Mouse (Mus musculus) left cerebral cortex, postnatal 10 days (tissue): ENCODE data around the gene Cnpy1. TPM values are rescaled to one million over a fixed set of nuclear protein-coding genes. Genes with fewer than 3 reads are reported as not detected.

Source experiments
- DNase-seq, 2 experiments: peaks; one replicate each; pipeline ENCODE4 v3.0.0; 2021 to 2022; ENCODE audit warnings: low spot score in 2 of 2, mixed read lengths in 1 of 2; ENCODE audit errors: extremely low spot score in 1 of 2
- intact Hi-C: fragments of 180-260 bp; cut with DNase I; formaldehyde crosslinking; loops from one replicate; pipeline ENCODE4 v1.15.1; 2025
- total RNA-seq, 2 experiments: library from RNA; stranded (reverse); gene quantifications; 2 replicates each; pipeline ENCODE4 v1.2.3; 2021

The Cnpy1 gene
- total RNA-seq, 2 experiments from 2014 or later: 0.17 to 0.20 TPM

DNA sequence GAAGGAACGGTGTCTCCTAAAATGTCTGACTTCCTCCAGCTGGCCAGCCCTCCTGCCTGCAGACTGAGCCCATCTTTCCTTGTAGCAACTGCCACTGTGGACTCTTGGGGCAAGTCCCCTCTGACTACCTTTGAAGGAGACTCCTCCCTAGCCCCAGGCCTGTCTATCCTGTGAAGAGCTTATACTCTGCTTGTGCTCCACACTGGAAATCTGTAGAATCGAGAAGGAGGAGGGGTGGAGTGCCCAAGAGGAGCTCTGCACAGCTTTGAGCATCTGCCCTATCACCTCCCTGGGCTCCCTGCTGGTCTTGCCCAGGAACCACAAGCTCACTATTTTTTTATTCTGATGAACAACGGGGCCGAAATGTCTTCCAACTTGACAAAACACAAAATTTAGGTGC is 485 bp downstream of the Cnpy1 start:
- no peak for DNase-seq
- intact Hi-C loops: no loop called here

DNA sequence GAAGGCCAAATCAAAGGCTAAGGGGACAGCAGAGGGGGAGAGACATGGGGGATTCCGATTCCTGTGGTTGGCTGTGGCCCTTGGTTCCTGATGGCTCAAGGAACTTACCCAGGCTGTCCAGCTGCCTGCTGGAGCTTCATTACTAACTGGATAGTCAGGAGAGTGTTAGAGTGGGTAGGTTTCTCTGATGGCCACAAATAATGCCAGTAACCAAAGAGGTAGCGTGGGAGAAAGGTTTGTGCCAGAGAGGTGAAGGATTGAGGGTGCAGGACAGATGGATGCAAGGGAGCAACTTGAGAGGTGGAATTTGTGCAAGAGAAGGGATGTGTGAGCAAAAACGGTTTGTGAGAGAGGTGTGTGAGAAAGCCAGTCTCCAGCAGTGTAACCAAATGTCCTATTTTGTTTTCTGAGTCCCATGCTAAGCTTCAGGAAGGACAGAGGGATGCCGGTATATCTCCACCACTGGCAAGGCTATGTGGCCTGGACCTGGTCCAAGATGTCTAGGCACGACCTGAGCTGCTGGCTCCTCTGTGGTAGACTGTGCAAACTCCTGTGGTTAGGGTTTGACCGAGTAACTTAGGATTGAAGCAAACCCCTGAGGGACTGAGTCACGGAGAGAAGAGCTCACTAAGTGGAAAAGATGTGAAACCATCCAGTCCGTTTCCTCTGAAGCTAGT is 2.0 kb downstream of the Cnpy1 start:
- intact Hi-C loops: no loop called here
- no peak for DNase-seq

DNA sequence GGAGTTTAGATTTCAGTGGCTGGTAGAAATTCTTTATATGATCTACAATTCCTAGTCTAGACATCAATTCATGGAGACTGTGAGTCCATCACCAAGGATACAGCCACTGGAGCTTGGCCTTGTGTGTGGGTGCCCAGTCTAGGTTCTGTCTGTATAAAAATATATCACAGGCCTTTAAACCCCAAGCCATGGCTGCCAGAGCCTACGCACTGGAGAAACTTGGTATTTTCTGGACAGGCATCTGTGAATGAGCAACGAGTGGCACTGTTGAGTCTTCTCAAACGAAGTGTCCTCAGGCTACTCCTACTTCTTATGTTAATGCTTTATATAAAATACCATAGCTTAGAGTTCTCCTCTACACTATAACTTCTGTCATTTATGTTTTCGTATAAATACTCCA is 4.2 kb downstream of the Cnpy1 start:
- intact Hi-C loops: no loop called here
- no peak for DNase-seq

DNA sequence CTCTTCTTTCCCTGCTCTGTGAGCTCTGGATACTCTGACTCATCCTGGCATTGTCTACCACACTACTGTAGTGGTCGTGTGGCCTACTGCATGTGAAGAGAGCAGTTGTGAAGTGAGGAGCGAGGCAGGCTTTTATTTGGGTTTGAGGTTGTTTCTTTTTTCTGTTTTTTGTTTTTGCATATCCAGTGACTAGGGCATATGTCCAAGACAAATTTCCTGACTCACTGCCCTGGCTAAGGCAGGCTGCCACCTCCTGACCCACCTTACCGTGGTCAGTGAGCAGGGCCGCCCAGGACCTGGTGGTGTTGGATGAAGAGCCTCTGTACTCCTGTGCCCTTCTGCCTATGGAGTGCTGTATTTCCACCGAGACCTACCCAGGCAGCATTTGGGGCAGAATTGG is 5.8 kb downstream of the Cnpy1 start:
- DNase-seq: no peak
- intact Hi-C loops: no loop called here

DNA sequence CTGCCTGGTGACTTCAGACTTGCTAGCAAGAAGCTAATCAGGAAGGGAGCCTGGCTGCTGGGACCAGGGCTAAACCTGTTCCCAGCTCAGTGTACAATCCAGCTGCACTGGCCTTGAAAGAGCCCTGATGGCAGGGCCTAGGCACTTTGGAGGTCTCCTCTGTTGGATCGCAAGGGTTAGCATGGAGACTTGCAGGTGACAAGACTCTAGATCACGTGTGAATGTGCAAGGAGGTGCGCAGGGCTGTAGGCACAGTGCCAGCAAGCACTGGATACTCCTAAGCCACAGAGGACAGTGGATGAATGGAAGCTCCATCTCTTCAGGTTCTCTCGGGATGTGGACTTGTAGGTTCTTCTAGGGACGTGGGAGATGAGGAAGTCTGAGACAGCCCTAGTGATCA is 6.7 kb downstream of the Cnpy1 start:
- DNase-seq: no peak

DNA sequence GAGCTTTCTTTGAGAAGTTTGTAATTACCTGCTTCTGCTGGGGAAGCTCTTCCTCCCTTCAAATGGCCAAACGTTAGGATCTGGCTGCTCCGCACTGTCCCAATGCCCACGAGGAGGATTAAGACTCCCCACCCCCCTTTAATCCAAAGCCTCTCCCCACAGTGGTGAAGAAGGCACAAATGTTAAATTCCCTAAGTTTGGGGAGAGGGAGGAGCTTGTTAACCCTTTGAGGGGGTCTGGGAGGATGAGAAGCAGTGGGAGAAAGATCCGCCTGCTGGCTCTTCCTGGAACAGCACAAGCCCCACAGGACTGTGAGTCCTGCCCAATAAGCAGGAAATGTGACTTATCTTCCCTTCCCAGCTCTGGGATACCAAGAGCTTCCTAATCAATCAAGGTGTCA is 7.5 kb downstream of the Cnpy1 start:
- no peak for DNase-seq

More for the DNA sequence above, 6.7 kb downstream of the Cnpy1 start:
- intact Hi-C loops: no loop called here

DNA sequence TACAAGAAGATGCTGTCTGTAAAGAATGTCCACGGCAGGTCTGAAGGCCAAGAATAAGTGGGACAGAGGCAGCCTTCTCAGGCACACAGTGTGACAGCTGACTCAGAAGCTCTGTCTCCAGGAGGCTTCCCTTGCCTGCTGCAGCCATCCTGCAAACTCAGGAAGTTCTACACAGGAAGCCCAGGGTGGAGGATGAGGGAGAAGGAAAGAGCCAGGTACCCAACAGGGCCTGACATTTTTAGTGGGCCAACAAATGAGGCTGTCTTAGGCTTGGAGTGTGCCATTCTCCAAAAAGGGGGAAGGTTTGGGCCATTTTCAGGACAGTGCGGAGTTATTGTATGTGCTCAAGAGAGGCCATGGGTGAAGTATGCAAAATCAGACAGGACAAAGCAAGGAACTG is 7.9 kb downstream of the Cnpy1 start:
- DNase-seq: no peak
- intact Hi-C loops: no loop called here

More for the DNA sequence above, 7.5 kb downstream of the Cnpy1 start:
- intact Hi-C loops: no loop called here

DNA sequence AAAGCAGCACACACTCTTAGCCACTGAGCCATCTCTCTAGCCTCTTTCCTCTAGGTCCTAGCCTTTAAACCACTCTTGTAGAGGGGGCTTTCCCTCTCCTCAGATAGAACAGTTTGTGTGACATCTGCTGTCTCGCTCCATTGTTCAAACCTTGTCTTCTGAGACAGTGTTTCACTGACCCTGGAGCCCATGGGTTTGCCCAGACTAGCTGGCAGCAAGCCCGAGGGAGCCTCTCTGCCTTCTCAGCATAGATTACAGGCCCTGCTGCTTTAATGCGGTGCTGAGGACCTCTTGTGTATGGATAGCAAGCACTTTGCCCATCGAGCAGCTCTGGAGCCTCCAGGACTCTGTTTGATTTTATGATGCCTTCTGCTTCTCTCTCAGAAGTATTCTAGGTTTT is 8.6 kb downstream of the Cnpy1 start:
- intact Hi-C loops: no loop called here
- DNase-seq: peak in 1 of 2 experiments; percentile 41

DNA sequence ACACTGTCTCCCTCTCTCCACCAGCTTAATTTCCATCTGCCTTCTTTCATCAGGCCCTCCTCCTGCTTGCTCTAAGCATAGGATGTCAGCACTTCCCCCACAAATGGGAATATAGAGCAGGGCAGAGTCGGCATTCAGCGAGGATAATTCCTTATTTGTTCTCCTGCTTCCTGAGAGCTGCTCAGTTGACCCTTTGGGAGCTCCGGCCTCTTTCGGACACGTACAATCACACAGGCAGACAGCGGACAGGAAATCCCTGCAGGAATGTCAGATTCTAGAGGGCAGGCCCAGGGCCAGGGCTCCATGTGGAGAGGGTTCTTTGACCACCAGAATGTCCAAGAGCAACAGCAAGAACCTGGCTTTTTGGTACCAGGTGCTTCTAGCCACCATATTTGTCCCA is 9.5 kb downstream of the Cnpy1 start:
- intact Hi-C loops: no loop called here
- DNase-seq: peak in 1 of 2 experiments; percentile 46

DNA sequence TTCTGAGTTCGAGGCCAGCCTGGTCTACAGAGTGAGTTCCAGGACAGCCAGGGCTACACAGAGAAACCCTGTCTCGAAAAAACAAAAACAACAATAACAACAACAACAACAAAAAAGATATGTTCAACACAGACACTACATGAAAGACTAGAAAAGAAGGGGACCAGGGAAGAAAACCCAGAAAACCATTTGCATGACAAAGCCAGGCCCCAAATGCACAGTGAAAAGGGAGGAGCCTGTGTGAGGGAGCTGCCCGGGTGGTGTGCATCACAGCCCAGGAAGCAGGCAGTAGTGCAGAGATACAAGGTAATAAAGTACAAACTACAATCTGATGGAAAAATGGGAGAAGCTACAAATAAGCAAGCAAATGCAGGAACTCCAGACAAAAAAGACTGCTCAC is 13.5 kb downstream of the Cnpy1 start:
- DNase-seq: no peak

DNA sequence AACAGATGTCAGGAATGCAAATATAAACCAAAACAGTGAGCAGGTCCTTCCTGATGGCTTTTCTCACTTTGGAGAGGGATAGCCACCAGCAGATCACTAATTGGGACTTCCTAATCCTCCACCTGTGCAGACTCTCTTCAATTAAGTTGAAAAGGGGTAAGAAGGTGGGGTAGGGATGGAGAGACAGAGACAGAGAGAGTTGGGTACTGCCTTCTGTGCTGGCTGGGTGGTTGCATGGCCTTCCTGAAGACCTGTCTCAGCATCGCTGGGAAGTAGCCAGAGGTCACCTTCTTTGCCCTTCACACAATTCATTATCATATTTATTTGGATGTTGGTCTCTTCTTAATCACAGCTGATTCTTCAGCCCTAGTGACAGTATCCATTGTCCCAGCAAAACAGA is 26.0 kb downstream of the Cnpy1 start:
- intact Hi-C loops: no loop called here
- DNase-seq: no peak

More for the DNA sequence above, 13.5 kb downstream of the Cnpy1 start:
- intact Hi-C loops: no loop called here

DNA sequence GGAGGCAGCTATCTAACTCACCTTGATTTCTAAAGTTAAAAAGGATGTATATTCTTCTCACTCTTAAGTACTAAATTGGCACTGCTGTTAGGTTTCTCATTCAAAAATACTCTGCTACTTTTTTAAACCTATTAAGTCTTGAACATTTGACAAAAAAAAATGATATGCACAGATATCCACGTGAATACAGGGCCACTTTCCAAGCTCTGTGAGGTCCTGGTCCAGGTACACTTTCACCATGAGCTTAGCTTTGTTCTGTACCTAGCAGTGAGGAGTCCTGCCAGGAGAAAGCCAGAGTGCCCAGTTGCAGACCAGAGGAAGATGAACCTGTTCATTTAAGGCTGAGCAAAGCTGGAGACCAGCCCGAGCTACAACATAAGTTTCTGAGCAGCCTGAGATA is 32.2 kb downstream of the Cnpy1 start:
- intact Hi-C loops: no loop called here
- no peak for DNase-seq

DNA sequence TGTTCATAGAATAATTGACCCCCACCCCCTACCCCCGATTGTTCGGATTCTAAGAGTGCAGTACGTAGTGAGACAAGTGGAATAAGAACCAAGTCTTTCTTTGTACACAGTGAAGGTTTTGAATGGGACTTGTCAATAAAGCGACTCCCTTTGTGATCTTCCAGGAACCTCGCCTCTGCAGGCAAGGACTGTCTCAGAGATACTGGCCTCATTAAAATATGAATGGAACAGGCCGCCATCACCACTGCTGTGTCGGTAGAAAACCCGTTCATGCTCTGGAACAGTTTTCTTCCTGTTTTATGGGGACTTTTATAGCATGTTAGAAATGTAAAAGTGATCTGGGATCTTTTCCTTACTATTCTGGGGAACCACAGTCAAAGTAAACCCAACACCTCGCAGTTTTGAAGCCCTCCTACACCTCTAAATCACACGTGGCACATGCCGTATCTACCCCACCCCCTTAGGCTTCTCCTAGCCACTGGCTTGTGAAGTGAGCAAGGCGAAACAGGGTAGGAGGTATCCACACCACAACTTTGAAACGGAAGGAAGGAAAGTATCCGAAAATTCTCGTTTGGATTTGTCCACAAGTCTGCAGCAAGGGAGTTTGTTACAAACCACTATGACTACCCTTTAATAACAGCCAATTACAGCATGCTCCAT is 33.8 kb downstream of the Cnpy1 start:
- DNase-seq: no peak
- intact Hi-C loops: no loop called here

DNA sequence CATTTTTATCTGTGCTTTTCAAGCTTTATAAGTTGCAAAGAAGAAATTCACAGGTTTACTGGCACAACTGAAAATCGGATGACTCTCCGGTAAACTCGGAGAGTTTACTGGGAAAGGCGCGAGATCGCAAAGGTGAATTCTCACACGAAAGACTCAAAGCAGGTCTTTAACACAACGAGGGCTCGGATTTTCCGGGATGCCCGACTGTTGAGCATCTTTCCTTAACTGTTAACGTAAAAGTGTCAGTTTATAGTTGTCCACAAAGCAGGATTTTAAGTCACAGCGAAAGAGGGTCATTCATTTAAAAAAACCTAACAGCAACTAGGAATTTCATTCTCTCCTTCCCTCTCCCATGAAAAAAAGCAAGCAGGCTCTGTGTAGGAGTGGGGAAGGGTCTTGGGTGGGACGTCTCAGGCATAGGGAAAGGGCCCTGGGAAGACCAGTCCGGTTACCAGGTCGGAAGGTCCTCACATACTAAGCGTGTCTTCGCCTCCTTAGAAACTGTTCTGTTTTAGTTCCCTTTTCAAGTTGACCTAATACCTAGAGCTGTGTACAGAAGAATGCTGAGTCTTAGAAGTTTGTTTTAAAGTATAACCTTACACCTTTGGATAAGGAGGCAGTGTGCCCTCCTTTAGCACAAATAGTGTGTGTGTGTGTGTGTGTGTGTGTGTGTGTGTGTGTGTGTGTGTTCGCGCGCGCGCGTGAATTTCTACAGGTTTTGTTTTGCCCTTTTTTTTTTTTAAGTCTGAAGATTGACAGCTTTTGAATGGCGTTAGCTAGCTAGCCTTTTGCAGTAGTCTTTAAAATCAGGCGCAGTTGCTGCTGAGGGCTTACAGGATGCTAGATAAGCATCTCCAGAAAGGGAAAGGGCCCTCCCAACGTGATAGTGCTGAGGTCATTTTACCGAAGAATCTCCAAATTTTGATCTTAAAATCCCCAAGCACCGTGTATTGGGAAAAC is 34.7 kb downstream of the Cnpy1 start:
- intact Hi-C loops: no loop called here
- no peak for DNase-seq

DNA sequence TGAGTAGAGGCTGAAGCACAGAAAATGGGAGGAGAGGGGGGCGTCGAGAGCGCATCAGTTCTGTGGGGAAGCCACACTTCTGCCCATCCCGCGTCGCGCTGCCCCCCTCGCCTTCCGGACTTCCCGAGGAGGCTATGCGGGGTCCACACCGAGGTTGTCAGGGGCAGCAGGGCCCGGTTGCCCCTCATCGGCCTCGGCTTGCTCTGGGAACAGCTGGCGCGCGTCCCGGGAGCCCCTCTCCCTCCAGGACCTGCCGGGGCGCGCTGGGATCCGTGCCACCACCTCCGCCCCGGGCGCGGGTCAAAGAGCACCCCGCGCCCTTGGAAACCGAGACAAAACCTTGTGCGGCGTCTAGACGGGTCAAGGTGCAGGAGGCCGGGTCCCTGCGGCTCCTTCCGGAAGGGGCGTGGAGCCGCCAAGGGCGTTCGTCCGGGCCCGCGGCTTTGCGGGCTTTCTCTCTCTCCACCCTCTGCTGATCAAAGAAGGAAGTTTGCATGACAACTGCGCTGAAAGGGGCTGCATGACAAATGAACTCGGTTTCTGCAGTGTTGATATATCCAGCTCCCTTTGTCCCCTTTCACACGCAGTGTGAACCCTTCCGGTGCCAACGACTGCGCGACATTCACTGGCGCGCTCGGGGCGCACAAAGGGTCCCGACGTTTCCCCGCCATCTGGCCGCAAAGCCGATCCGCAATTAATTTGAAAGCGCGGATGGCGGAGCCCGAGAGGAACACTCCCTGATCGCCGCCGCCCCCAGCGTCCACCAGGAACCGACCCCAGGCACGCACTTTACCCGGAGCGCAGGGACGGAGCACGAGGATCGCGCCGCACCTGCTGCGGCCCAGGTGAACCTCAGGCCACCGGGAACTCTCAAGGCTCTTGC is 35.8 kb downstream of the Cnpy1 start:
- DNase-seq: peak in 1 of 2 experiments; percentile 28
- intact Hi-C loops: loop anchor here (5.0 kb wide), 1 partner anchor 37 kb away; no protein-coding TSS in a partner anchor

DNA sequence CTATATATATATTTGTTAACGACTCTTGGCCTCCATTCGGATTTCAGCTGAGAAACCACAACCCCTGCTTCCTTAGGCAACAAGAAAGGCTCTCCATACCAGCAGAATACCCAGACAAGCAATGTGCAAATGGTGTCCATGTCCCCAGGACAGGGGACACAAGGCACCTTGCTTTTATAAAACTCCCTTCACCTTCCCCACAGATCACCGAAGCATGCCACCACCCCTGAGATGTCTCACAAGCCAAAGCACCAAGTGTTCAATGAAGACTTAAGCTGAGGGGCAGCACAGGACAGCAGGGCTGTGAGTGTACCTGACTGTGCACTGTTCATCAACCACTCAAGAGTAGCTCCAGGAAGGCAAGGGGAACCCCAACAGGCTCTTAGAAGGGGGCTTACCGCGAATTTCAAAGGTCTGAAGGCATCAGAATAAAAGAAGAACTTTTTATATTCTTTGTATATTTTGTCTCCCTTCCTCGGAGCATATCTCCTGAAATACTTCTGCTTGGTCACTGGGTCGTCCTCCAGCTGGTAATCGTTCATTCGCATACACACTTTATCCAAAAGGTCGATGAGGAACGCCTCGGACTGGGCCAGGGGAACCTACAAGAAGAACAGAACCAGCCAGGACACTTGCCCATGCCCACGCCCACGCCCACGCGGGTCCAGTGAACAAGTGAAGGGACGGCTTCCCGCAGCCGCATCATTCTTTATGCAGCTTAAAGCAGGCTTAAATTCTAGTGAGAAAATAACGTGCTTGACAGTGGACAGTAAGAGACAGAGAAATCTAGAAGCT is 36.7 kb downstream of the Cnpy1 start:
- no peak for DNase-seq
- intact Hi-C loops: loop anchor here (5.0 kb wide), 1 partner anchor 37 kb away; no protein-coding TSS in a partner anchor

DNA sequence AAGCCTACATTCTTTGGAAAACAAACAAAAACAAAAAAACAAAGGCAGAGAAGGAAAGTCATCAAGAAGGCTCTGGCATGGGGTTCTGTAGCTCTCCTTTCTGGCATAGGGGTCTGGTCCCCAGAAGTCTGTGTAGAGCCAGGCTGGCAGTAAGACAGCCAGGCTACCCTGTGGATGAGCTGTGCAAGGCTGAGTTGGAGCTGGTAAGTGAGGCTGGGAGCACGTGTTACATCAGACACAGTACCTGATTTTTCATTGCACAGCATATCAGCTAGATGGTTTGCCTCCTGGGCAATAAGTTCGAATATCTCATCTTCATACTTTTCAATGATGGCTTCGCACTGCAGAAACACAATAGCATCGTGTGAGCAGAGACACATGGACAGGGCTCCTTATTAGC is 38.6 kb downstream of the Cnpy1 start:
- intact Hi-C loops: loop anchor here (5.0 kb wide), 1 partner anchor 35 kb away; no protein-coding TSS in a partner anchor
- DNase-seq: no peak

DNA sequence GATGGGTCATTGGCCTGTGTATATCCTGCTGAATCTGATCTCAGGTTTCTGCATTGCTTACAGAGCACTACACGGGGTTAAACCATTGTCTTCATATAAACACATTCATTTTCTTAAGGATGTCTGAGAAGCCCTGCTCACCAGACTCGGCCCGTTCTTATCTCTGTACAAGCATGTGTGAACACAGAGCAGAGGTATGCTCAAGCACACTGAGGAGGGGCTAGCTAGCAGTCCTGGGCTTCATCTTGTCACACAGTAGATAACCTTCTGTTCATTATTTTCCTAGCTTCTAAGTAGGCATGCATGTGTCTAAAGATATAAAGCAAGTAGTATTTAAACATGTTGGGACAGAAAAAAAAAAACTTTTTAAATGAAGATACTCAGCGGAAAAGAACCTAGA is 39.2 kb downstream of the Cnpy1 start:
- DNase-seq: no peak
- intact Hi-C loops: loop anchor here (5.0 kb wide), 1 partner anchor 34 kb away; no protein-coding TSS in a partner anchor
